Mouse (Mus musculus) layer of hippocampus, adult 9-10 months (tissue): ENCODE results near the gene Stpg2.

Source experiments
- DNase-seq: peaks from one replicate; pipeline ENCODE4 v3.0.0; 2022; ENCODE audit warnings: low spot score

Stpg2 gene

DNA sequence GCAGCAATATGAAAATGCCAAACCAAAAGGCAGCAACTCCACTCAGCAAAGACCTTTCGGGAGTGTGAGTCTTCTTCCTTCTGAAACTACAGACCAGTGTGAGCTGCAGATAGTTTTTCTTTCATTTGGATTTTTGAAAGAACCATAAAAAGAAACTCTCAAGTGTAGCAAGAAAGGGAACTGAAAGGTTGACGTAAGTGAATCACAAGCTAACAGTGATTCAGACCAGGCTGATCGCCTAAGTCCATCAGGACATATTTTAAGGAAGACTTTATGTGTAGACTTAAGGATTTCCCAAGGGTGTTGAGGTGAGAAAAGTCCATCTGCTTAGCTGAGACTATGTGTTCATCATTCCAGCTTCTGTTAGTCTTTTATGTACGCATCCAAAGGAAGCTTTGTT lies 533.9 kb downstream of the Stpg2 start:
- no peak for DNase-seq
